Mouse (Mus musculus) limb, embryonic 14.5 days (tissue): ENCODE data around the gene Ints1. TPM values are rescaled to one million over a fixed set of nuclear protein-coding genes. Genes with fewer than 3 reads are reported as not detected.
A peak's percentile ranks its signal among the peaks of the same experiment; 100 is the strongest.

Experiments
- ATAC-seq: fragments of 200-750 bp; cut with Nextera tagmentation; 2 replicates; pipeline ENCODE4 v1.8.0; 2017; ENCODE audit warnings: low read depth, moderate number of reproducible peaks, moderate TSS enrichment; ENCODE audit not compliant: low FRiP score
- DNase-seq: peaks from one replicate; pipeline ENCODE4 v3.0.0-alpha.2; 2015; ENCODE audit warnings: low spot score
- H3K27ac ChIP-seq: fragments of 300-500 bp; sonication (generic); replicated peaks from 2 replicates; pipeline ENCODE4 v1.5.1; 2014; ENCODE audit warnings: low read depth, mild to moderate bottlenecking, low read length, moderate library complexity, mixed read lengths
- H3K27me3 ChIP-seq: fragments of 300-500 bp; sonication (generic); 2 replicates; pipeline ENCODE4 v1.6.1; 2014; ENCODE audit warnings: low read length, mixed read lengths; ENCODE audit not compliant: control insufficient read depth, insufficient read depth
- H3K36me3 ChIP-seq: fragments of 300-500 bp; sonication (generic); 2 replicates; pipeline ENCODE4 v1.6.1; 2014; ENCODE audit warnings: mild to moderate bottlenecking, low read length, moderate library complexity, mixed read lengths; ENCODE audit not compliant: control insufficient read depth, insufficient read depth
- H3K4me1 ChIP-seq: fragments of 300-500 bp; sonication (generic); 2 replicates; pipeline ENCODE4 v1.6.1; 2014; ENCODE audit warnings: antibody characterized with exemption, low read length, mixed read lengths; ENCODE audit not compliant: control insufficient read depth, insufficient read depth
- H3K4me2 ChIP-seq: fragments of 300-500 bp; sonication (generic); replicated peaks from 2 replicates; pipeline ENCODE4 v1.6.1; 2014; ENCODE audit warnings: low read depth, mild to moderate bottlenecking, low read length, moderate library complexity; ENCODE audit not compliant: severe bottlenecking
- H3K4me3 ChIP-seq: fragments of 300-500 bp; sonication (generic); replicated peaks from 2 replicates; pipeline ENCODE4 v1.5.1; 2014; ENCODE audit warnings: low read length
- H3K9ac ChIP-seq: fragments of 300-500 bp; sonication (generic); 2 replicates; pipeline ENCODE4 v1.6.1; 2014; ENCODE audit warnings: mild to moderate bottlenecking, low read depth, low read length, moderate library complexity; ENCODE audit not compliant: severe bottlenecking
- H3K9me3 ChIP-seq: fragments of 300-500 bp; sonication (generic); 2 replicates; pipeline ENCODE4 v1.6.1; 2016; ENCODE audit warnings: low read length; ENCODE audit not compliant: control insufficient read depth
- POLR2A ChIP-seq: fragments of 200-500 bp; IDR thresholded peaks from 2 replicates; pipeline ENCODE4 v1.8.0; 2012; ENCODE audit warnings: inconsistent platforms, mild to moderate bottlenecking, moderate library complexity, borderline replicate concordance; ENCODE audit not compliant: insufficient read depth, insufficient read length; ENCODE audit errors: extremely low read depth
- WGBS: fragments of 180-500 bp; shearing (Covaris S2); extraction: QIAGEN DNeasy Blood & Tissue Kit; methylation state at CpG from one replicate; pipeline ENCODE4 v1.1.7; 2014; 5-methylcytosine and 5-hydroxymethylcytosine counted together
- polyA plus RNA-seq, 2 experiments: library from polyadenylated mRNA; depleted of rRNA in 1 of 2; stranded (reverse) in 1 of 2; unstranded in 1 of 2; fragments of >200 nt; fragmentation: Nextera tagmentation in 1 of 2; extraction: Ambion mirVana in 1 of 2; gene quantifications; 2 replicates each; pipeline versions ENCODE4 v1.2.1 to v1.2.3; 2012 to 2014

Ints1 gene
- polyA plus RNA-seq, 2 experiments, result 35.5 to 50.1 TPM

DNA sequence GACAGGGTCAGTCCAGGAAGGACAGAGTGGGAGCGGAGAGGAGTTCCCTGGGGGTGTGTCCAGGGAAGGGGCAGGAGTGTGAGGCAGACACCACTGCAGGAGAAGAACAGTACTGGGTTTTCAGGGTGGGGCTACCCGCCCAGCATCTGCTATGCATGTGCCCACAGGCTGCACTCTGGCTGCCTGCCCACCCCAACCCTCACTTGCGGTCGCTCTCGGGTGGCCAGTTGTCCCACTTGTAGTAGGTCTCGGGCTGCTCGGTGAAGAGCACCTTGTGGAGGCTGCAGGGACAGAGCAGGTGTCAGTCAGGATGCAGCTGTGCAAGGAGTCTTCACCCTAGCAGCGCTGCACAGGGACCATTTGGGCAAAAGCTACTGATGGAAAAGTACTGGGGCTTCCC is 7.3 kb downstream of the Ints1 start:
- Histone ChIP-seq H3K4me3 (no peak overlapping the region), H3K4me2 (no peak overlapping the region), H3K9me3 (no peaks in the 10 kb centered on the region), H3K9ac (no peak overlapping the region), H3K4me1 (no peaks in the 10 kb centered on the region), H3K27ac (no peak overlapping the region), H3K27me3 (no peaks in the 10 kb centered on the region), H3K36me3 (peaks cover 93% of the 10 kb centered on the region)
- DNase-seq (no peak), ATAC-seq (no peak)
- WGBS, result 93% methylated on average over 8 of the region's 8 CpGs
- no peak for TF ChIP-seq POLR2A

DNA sequence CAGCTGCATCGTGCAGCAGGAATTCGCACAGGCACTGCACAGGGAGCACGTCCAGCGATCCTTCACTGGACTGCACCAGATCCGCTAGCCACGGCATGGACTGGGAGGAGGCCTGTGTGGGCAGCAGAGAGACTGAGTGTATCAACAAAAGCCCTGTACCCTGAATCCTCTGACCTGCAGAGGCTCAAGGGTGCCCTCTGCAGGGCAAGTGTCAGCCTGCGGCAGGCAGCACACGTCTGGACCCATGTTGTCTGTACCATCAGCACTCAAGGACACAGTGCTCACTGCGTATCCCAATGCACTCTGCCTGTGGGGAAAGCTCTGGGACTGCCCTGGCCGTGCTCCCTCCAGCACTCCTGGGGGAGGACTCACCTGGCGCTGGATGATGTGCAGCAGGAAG is 11.2 kb downstream of the Ints1 start:
- Histone ChIP-seq H3K4me3 (no peak overlapping the region), H3K9ac (no peak overlapping the region), H3K4me2 (no peak overlapping the region), H3K4me1 (no peaks in the 10 kb centered on the region), H3K36me3 (peaks cover 96% of the 10 kb centered on the region), H3K27ac (no peak overlapping the region), H3K27me3 (no peaks in the 10 kb centered on the region), H3K9me3 (no peaks in the 10 kb centered on the region)
- WGBS, result 86% methylated on average over 11 of the region's 11 CpGs
- TF ChIP-seq POLR2A, result no peak
- DNase-seq (no peak), ATAC-seq (no peak)

DNA sequence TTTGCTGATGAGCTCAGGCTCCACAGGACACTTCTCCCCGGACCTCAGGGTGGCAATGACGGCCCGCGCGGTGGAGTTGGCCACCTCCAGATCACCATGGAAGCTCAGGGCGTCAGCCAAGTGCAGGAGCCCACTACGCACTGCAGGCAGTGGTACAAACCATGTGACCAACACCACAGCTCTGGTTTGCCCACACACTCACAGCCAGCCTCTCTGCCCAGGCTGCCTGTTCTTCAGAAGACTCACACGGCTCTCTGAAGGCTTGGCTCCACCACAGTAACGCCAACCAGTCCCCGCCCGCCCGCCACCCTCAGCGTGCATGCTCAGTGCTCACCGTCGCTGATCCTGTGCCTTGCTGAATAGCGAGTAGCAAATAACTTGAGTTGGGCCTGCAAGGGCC is 17.4 kb downstream of the Ints1 start:
- TF ChIP-seq POLR2A, result no peak
- no peak for ATAC-seq
- 87% methylated on average over 16 of the region's 16 CpGs for WGBS

DNA sequence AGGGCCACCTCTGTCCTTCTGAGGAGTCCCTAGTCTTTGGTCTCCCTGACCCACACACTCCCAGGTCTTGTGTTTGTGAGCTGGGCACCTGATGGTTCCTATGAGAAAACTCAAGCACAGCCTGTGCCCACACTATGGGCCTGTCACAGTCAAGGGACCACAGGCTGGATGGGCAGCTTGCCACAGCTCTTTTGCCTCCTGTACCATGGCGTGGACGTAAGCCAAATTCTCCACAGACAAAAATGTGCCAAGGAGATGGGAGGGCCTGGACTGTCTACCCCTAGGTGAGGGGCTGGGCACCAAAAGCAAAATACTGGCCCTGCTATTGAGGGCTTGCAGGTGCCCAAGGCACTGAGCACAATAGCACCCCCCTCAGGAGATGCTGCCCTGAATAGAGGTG is 18.9 kb downstream of the Ints1 start:
- Histone ChIP-seq H3K4me3 (no peak overlapping the region), H3K4me2 (no peak overlapping the region), H3K4me1 (no peaks in the 10 kb centered on the region), H3K36me3 (peaks cover 98% of the 10 kb centered on the region), H3K27ac (no peak overlapping the region), H3K9me3 (no peaks in the 10 kb centered on the region), H3K9ac (no peak overlapping the region), H3K27me3 (no peaks in the 10 kb centered on the region)
- ATAC-seq (no peak), DNase-seq (no peak)
- no peak for TF ChIP-seq POLR2A
- WGBS, result 95% methylated on average over 2 of the region's 2 CpGs

More for the DNA sequence above, 17.4 kb downstream of the Ints1 start:
- no peak overlapping the region for H3K4me3 ChIP-seq
- H3K27ac ChIP-seq, result no peak overlapping the region
- H3K4me2 ChIP-seq, result no peak overlapping the region
- no peak overlapping the region for H3K9ac ChIP-seq
- H3K36me3 ChIP-seq, result peaks cover 98% of the 10 kb centered on the region
- no peaks in the 10 kb centered on the region for H3K9me3 ChIP-seq
- no peak for DNase-seq
- H3K27me3 ChIP-seq, result no peaks in the 10 kb centered on the region
- no peaks in the 10 kb centered on the region for H3K4me1 ChIP-seq

DNA sequence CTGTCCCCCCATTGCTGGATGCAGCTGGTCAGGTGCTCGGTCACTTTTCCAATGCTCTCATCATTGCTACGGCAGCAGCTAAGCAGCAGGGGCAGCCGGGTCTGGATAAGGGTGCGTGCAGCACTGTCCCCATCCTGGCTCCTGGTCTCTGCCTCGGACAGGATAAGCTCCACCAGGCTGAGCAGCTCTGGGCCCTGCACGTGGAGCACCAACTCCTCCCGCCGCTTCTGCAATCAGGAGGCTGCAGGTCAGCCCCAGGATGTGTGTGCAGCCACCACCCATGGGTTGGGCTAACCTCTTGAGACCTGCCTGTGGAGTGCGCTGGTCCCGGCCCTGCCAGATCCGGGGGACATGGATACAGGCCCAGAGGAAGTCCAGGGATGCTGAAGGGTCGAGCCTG is 19.3 kb downstream of the Ints1 start:
- Histone ChIP-seq H3K9me3 (no peaks in the 10 kb centered on the region), H3K36me3 (peaks cover 98% of the 10 kb centered on the region), H3K27ac (no peak overlapping the region), H3K9ac (no peak overlapping the region), H3K4me2 (no peak overlapping the region), H3K27me3 (no peaks in the 10 kb centered on the region), H3K4me1 (no peaks in the 10 kb centered on the region), H3K4me3 (no peak overlapping the region)
- DNase-seq (no peak), ATAC-seq (no peak)
- TF ChIP-seq POLR2A, result no peak
- 95% methylated on average over 11 of the region's 12 CpGs for WGBS

DNA sequence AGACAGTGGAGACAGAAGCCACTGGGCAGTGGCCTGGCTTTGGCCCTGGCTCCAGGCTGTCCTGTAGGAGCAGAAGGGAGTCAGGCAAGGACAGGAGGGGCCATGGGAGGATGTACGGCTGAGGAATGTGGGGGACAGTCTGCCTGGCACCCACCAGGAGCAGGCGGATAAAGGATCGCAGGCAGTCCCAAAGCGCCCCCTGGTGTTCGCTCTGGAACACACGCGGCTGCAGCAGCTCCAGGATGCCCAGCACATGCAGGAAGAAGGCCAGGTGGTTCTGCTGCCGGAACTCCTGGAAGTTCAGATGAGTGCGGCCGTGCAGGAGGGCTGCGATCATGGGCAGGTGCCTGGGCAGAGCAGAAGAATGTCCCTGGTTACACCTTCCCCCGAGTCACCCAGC is 20.7 kb downstream of the Ints1 start:
- Histone ChIP-seq H3K9me3 (no peaks in the 10 kb centered on the region), H3K27ac (no peak overlapping the region), H3K9ac (no peak overlapping the region), H3K36me3 (peaks cover 96% of the 10 kb centered on the region), H3K4me2 (no peak overlapping the region), H3K4me3 (no peak overlapping the region), H3K27me3 (no peaks in the 10 kb centered on the region), H3K4me1 (no peaks in the 10 kb centered on the region)
- DNase-seq (peak; percentile 37), ATAC-seq (no peak)
- TF ChIP-seq POLR2A, result no peak
- WGBS, result 26% methylated on average over 11 of the region's 12 CpGs
